Mouse (Mus musculus) spleen, postnatal 4 days (tissue): ENCODE measurements around the gene Gm4305.
"Not testable (repeated sequence)": the region's sequence is repeated elsewhere in the genome, so short reads cannot be mapped to it uniquely, and the experiment has no call there.

Source experiments
- DNase-seq, 2 experiments: peaks; one replicate each; pipeline ENCODE4 v3.0.0; 2022; ENCODE audit warnings: low spot score in 2 of 2

Gene Gm4305

GRCm38 (mm10) chr10:100350793-100351192 is at the start of gene Gm4305:
Gene Gm4305 (plus strand): TSS chr10:100351093.
- not testable (repeated sequence) for DNase-seq

GRCm38 (mm10) chr10:100335376-100335775 is 15.5 kb upstream of the Gm4305 start, which contains the start of gene Gm4301:
Gene Gm4301 (plus strand): TSS chr10:100335676.
- DNase-seq, result not testable (repeated sequence)

- not testable (repeated sequence) for DNase-seq
Observed at GRCm38 (mm10) chr10:100340536-100340935, 10.4 kb upstream of the Gm4305 start, which contains the start of gene Gm4302. Gene Gm4302 (plus strand): TSS chr10:100340836.

- not testable (repeated sequence) for DNase-seq
Observed at GRCm38 (mm10) chr10:100345672-100346071, 5.2 kb upstream of the Gm4305 start, which contains the start of gene Gm4303. Gene Gm4303 (plus strand): TSS chr10:100345972.

- peak; percentile 23 to 68 for DNase-seq
Observed at GRCm38 (mm10) chr10:100356841-100357240, 5.9 kb downstream of the Gm4305 start.

- DNase-seq, result not testable (repeated sequence)
Observed at GRCm38 (mm10) chr10:100361038-100361437, 10.1 kb downstream of the Gm4305 start, which contains the start of gene Gm4307. Gene Gm4307 (plus strand): TSS chr10:100361338.

- DNase-seq, result not testable (repeated sequence)
Observed at GRCm38 (mm10) chr10:100382460-100382859, 31.6 kb downstream of the Gm4305 start, which contains the start of gene Gm4312. Gene Gm4312 (minus strand): TSS chr10:100382560.
